Mouse (Mus musculus) A20 (cell line): ENCODE measurements around the gene Lig3.

Source experiments
- DNase-seq: peaks from one replicate; pipeline ENCODE4 v3.0.0-alpha.2; 2011; ENCODE audit warnings: low read depth, low spot score

Lig3 gene

DNA sequence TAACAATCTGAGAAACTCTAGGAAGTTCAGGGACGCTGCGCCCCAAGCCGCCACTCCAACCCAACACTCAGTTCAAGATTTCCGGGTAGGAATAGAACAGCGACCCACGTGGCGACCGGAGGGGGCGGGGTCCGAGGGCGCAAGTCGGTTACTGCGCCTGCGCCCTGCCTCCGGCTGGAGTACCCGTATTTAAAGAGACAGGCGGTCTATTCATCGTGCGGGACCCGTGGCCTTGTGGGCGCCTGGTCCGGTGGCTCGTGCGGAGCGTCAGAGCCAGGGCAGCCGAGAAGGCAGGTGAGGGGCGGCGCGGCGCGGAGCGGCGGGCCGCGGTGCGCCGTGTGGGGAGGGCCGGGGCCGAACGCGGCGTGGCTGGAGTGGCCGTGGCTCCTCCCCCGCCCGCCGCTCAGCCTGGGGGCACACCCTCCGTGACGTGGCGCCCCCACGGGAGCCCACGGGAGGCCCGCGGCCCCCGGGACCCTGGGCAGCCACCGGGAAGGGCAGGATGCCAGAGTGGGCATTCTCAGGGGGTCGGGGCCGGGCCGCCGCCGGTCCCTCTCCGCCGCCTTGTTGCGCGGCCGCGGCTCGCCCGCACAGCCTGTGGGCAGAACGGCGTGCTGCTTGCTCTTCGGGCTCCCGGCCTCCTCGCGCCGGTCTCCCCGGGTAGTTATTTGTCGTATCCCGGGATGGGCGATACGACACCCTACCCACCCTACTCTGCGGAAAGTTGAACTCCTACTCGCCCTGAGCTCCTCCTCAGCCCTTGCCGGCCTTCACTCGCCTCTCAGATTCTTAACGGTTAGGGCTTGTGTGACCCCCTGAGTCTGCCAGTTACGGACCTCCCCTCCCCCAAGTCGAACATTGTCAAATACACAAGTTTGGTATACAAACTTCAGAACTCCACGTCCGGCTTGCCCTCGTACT lies at the start of gene Lig3:
TSS of gene Lig3 (plus strand) at position 126 of the 921 bp plus-strand sequence.
- peak; percentile 95 for DNase-seq

DNA sequence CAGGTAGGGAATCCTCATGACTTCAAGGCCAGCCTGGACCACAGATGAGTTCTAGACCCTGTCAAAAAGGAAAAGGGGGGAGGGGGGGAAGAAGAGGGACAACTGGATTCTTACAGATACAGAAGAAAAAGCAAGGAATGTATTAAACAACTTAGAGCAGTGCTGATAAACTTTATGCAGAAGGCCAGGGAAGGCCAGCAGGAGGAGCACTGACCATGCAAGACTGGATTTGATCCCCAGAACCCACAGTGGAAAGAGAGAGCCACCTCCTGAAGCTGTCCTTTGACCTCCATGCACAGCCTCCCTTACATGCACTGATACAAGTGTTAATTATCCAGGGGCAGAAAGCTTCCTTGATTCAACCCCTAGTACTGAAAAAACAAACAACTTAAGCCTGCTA lies 46.7 kb upstream of the Lig3 start:
- DNase-seq, result no peak

DNA sequence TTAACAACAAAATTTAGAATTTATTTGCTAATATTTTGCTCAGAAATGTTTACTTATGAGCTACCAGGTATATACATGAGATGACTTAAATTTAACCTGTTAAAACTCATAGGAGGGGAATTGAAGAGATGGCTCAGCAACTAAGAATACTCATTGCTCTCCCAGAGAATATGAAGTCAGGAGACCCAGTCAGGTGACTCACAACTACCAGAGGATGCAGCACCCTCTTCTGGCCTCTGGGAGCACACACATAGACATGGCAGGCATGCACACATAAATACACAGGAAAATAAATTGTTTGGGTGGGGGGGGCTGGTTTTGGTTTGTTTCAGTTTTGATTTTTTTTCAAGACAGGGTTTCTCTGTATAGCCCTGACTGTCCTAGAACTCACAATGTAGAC lies 41.9 kb upstream of the Lig3 start:
- DNase-seq, result peak; percentile 29

DNA sequence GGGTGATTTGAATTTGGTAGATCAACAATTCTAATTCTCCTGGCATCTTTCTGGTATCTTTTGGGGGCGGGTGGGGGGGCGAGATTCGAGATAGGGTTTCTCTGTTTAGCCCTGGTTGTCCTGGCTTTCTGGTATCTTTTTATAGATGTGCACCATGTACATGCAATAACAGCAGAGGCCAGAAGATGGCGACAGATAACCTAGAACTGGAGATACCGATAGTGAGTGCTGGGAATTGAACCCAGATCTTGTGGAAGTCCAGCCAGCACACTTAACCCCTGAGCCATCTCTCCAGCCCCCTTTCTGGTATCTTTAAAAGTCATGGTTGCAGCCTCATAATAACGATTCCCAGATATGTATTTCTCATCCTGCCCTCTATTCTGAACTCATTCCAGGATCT lies 34.8 kb upstream of the Lig3 start:
- peak; percentile 77 for DNase-seq

DNA sequence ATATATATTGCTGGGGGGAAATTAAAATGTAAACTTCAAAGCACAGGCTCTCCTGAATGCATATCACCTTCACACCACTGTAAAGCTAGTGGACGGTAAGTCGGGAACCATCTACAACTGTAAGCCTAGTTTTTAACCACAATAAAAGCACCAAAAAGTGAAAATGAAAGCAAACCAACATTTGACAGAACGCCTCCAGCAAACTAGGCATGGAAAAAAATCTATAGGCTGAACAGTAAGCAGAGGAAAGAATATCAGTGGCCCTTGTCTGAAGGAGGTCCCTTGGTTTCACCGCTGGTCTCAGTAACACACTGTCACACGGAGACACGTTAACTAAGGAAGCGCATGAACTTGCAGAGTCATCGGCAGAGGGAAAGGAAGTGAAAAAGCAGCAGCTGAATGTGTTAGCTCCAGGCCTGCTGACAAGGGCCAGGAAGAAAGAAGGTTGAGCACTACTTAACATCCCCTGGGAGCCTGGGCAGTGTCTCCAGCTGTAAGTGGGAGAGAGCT lies 34.0 kb upstream of the Lig3 start:
- DNase-seq, result peak; percentile 85

DNA sequence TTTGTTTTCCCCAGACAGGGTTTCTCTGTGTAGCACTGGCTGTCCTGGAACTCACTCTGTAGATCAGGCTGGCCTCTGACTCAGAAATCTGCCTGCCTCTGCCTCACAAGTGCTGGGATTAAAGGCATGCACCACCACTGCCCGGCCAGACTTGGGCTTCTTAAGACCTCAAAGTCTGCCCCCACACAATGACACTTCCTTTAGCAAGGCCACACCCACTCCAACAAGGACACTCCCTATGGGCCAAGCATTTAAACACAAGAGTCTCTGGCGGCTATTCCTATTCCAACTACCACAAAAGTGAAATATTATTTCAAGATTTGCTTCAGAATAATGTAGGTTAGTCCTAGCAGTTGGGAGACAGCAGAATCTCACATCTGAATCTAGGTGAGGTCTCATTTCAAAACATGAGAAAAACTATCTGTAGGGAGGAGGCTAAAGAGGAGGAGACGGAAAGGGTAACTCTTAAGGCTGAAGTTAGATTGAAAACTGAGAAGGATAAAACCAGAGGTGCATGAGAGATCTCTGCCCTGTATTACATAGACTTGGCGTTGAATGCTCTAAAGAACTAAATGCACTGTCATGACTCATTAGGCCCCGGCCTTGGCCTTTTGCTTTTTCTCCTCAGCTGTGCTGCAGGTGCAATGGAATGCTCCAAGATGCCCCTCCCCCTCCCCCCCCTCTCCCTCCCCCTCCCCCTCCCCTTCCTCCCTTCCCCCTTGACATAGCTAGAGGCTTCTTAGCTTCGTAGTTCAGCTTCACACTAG lies 28.4 kb upstream of the Lig3 start:
- peak; percentile 26 for DNase-seq

DNA sequence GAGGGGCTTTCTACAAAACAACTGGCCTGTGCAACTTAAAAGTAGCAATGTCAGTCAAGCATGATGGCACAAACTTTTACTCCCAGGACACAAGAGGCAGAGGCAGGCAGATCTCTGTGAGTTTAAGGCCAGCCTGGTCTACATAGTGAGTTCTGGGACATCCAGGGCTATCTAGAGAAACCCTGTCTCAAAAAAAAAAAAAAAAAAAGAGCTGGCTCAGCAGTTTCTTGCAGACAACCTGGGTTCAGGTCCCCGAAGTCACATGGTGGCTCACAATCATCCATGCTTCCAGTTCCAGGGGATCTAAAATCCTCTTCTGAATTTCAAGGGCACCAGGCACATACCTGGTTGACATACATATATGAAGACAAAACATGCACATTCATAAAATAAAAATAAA lies 25.0 kb upstream of the Lig3 start:
- no peak for DNase-seq

DNA sequence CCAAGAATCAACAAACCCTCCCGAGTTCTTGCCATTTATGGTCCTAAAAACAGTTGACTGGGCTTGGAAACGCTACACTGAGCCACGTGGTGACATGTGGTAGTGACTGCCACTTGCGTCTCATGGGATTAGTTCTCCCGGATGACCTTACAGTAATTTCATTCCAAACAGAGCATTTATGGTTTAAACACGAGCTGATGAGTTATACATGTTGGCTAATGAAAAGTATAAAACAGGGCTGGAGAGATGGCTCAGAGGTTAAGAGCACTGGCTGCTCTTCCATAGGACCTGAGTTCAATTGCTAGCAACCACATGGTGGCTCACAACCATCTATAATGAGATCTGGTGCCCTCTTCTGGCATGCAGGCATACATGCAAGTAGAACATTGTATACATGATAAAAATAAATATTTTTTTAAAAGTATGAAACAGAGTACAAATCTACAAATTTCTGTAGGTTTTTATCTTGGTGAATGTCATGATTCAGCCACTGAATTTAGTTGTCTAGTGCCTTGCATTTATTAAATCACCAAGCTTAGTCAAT lies 18.6 kb upstream of the Lig3 start:
- peak; percentile 30 for DNase-seq

DNA sequence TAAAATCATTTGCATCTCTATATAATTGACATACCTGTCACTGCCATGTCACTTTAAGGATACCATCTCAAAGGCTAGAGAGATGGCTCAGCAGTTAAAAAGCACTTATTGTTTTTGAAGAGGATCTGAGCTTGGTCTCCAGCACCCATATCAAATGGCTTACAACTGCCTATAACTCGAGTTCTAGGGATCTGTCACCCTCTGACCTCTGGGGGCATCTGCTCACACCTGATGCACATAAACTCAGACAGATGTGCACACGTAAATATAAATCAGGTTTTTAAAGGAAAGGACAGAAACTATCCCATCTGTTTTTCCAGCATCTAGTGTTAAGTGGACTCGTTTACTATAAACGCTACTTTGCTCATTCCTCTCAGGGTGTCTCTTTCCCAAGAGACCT lies 17.6 kb upstream of the Lig3 start:
- peak; percentile 64 for DNase-seq

DNA sequence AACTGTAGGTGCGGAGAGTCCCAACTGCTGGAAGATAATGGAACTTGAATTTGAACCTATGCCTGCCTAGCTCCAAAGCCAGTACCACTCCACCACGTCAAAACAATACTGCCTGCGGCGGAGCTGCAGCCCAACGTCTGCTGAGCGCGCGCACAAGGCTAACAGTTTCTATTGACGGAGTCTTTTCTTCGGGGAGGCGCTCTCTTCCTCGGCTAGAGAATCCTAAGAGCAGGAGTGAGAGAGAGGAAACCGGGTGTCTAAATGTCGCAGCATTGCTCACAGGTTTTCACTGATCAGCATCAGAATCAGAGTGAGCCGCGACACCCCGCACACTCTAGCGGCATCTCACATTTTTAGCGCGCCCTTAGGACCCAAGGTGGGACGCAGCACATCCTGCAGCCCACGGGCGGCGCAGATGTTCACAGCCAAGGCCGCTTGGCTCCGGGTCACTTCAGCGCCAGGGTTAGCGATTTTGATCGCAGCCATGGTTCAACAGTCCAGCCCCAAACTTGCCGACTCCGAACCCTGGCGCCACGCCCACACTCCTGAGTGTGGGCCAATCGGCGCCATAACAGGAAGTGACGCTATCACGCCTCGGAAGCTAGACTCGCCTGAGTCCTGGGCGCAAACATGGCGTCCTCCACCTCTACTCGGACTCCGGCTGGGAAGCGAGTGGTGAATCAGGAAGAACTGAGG lies 17.0 kb upstream of the Lig3 start, which contains the start of the genes Cct6b and Zfp830:
TSS of gene Cct6b (minus strand) at position 580 of the 696 bp plus-strand sequence.
TSS of gene Zfp830 (plus strand) at position 604 of the 696 bp plus-strand sequence.
- DNase-seq, result peak; percentile 96

DNA sequence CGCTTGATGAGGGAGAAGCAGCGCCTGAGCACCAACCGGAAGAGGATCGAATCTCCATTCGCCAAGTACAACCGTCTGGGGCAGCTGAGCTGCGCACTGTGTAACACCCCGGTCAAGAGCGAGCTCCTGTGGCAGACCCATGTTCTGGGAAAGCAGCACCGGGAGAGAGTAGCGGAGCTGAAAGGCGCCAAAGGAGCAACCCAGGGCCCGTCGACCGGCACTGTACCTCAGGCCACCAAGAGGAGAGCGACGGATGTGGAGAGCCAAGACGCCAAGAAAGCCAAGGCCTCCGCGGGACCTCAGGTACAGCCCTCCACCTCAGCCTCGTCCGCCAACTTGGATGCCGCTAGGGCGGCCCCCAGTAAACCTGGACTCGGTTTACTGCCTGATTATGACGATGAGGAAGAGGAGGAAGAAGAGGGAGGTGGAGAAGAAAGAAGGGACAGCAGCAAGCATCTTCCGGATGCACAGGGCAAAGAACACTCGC lies 16.4 kb upstream of the Lig3 start:
- DNase-seq, result no peak

DNA sequence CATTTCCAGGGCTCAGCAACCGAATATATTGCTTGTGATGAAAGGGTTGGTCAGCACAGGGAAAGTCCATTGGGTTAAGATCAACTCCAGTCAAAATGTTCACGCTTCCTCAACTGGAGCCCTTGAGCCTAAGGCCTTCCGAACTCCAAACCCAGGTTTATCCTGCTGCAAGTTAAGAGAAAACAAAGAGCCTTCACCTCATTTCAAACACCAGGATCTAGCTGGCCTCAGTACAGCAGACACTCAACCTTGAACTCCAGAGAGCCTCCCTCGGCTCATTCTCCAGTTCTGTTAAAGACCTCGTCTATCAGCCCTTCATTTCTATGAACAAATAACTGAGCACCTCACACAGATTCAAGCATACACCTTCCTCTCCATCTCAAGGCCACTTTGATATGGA lies 774 bp upstream of the Lig3 start:
- DNase-seq, result peak; percentile 27

DNA sequence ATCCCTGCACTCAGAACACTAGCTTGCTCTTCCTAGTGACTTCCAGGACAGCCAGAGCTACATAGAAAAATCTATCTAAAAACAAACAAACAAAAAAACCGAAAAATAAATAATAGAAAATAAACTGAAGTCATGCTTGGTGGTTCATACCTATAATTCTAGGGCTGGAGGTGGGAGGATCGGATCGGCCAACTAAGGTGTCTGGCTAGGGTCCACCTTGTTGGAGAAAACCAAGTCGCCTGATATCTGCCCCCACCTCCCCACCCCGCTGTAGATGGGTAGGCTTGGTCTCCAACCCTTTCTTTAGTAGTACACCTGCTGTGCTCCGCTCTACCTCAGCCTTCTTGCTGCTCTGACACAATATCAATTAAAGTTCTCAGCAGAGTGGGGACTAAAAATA lies 1.3 kb downstream of the Lig3 start:
- peak; percentile 14 for DNase-seq

DNA sequence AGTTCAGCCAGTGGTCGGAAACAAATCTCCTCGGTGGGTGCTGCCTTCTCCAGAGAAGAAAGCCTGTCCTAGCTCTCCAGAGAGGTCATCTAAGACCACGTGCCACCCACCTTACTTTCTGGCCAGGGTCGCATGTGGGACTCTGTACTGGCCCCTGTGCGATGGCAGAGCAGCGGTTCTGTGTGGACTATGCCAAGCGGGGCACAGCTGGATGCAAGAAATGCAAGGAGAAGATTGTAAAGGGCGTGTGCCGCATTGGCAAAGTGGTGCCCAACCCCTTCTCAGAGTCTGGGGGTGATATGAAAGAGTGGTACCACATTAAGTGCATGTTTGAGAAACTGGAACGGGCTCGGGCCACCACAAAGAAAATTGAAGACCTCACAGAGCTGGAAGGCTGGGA lies 2.5 kb downstream of the Lig3 start:
- DNase-seq, result no peak

DNA sequence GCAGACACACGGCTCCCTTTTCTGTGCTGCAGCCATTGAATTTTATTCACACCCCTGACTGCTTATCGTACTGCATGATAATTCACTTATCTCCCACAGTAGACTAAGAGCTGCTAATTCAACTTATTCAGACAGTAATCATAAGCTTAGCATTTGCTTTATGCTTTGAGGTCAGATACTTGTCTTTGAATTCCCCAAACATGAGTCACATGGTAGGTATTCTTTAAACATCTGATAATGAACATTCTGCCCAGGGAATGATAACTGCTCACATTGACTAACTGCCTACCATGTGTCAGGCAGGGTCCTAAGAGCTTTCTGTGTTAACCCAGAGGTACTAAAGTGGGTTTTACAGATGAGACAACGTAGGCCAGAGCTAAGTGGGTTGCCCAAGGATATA lies 25.7 kb downstream of the Lig3 start:
- peak; percentile 4 for DNase-seq

DNA sequence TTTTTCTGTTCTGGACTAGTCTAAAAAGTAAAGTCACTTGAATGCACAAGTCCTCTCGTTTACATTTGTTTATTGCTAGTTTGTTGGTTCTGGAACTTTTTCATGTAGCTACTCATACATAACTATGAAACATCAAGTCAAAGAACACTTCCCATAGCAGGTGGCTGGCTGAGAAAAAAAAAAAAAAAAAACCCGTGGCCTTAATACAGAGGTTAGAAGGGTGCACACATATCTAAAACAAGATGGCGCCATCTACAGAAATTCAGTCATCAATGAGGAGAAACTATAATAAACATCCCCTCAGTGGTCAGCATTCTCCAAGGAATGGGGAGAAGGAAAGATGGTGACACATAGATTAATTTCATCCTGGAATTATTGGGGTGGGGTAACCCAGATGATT lies 26.5 kb downstream of the Lig3 start:
- peak; percentile 20 for DNase-seq

DNA sequence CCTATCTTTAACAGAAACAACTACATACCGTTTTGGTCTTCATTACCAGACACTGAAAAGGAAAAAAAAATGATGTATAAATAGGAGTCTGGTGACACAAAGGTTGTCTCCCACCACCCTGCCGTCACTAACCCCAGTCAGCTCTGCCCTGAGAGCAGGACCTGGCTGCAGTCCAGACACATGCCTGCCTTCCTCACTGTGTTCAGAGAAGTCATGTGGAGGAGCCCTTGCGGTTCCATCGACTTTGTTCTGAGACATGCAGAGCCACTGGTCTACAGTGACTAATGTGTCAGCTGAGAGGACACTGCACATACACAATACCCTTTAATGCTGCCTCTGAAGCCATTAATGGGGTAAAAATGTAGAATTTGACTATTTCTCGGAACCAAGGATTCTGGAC lies 27.6 kb downstream of the Lig3 start:
- DNase-seq, result no peak

DNA sequence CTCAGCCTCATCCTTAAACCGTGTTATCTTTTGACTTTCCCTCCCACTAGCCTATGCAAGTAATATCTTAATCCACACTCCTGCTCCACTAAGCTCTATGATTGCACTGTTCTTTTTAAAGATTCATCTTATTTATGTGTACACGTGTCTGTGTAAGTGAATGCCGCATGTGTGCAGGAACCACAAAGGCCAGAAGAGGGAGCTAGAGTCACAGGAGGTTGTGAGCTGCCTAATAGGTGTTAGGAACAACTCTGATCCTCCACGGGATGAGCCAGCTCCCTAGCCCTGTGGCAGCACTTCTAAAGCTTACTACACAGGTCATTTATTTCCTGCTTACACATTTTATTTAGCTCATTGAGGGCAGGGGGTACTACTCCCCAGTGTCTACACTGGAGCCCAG lies 38.4 kb downstream of the Lig3 start:
- DNase-seq, result peak; percentile 81

DNA sequence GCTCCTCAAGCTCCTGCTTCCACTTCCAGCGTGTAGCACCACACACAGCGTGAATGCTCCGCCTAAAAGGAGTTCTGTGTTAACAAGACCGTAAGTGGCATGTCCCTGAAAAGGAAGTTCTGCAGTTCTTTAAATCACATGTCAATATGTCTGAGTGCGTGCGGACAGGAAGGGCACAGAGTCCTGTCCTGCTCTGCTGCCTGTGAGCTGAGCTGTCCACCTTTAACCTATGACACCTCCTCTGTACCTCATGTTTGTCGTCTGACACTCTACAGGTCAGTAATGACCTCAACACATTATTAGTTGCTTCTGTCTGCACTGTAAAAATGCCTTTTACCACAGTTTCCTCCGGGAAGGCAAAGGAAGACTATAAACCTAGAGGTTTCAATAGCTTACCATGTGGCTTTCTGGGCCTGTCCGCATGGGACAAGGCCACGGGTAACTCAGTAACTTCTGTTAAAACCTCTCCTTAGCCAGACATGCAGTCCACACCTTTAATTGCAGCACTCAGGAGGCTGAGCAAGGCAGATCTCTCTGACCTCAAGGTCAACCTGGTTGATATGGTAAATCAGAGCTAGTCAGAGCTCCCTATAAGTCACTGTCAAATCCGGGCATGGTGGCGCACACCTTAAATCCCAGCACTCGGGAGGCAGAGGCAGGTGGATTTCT lies 40.0 kb downstream of the Lig3 start:
- no peak for DNase-seq

DNA sequence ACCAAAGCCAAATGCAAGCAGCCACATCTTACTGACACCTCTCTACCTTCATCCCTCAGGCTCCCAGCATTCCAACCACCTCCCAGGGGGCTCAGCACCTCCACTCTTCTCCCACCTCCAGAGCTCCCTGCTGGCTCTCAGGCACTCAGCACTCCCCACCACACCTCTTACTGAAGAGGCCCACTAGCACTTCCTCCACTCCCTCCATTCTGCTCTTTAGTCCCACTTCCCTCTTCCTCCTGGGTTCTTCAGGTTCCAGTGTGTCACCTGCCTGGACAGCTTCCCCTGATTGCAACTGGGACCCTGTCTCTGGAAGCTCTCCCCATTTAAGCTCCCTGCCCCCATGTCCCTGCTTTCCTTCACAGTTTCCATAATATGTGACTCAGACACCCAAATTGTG lies 45.9 kb downstream of the Lig3 start:
- no peak for DNase-seq
